Mouse (Mus musculus) heart, postnatal 10 days (tissue): ENCODE measurements around the gene Tcap. TPM values are rescaled to one million over a fixed set of nuclear protein-coding genes. Genes with fewer than 3 reads are reported as not detected.

Experiments
- DNase-seq, 2 experiments: peaks; one replicate each; pipeline ENCODE4 v3.0.0; 2021
- intact Hi-C: fragments of 180-260 bp; cut with DNase I; formaldehyde crosslinking; loops from one replicate; pipeline ENCODE4 v1.15.1; 2025
- total RNA-seq, 2 experiments: library from RNA; stranded (reverse); gene quantifications; 2 replicates each; pipeline ENCODE4 v1.2.3; 2021

Tcap gene
- total RNA-seq, 2 experiments from 2014 or later: 469 to 500 TPM

DNA sequence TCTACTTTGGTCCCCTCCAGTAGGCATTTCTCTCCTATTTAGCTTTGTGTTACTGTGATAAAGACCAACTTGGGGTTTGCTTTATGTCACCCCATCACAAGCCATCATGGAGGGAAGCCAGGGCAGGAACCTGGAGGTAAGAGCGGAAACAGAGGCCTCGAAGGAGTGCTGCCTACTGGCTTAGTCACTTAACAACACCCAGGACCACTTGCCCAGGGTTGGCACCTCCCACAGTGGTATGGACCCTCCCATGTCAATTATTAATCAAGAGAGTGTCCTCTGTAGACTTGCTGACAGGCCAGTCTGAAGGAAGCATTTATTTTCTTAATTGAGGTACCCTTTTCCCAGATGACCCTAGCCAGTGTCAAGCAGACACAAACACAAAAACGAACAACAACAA is 17.2 kb downstream of the Tcap start:
- no peak for DNase-seq
- intact Hi-C loops: no loop called here

DNA sequence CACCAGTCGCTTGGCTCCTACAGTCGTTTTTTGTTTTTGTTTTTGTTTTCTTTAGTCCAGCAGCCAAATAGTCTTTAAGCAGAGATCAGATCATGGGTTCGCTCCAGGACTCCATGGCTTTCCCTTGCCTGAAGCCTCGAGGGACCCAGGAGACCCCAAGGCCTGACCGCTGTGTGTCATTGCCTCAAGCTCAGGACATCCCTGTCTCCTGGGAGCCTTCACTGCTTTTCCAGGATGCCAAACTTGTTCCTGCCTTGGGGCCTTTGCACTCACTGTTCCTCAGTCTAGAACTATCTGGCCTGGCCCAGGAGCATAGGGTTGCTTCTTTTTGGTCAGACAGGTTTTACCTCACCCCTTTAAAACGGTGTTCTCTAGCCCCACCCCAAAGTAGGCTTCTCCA is 23.0 kb downstream of the Tcap start:
- intact Hi-C loops: no loop called here

DNA sequence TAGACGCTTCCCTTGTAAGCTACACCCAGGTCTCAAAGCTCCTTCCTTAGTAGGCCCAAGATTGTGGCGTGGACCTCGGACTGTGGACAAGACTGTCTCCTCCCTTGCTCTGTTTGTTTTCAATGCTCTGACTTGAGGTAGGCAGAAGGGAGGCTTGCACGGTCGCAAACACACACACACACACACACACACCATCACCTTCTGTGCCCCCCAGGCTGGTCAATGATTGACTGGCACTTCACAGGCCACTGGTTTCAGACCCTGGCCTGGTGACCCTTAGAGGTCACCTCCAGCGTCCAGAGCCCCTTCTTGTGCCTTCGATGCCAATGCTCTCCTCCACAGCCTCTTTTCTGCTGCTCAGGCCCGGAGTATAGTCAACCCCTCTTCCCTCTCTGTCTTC is 25.3 kb downstream of the Tcap start:
- intact Hi-C loops: no loop called here
- DNase-seq: no peak

More for the DNA sequence above, 23.0 kb downstream of the Tcap start:
- DNase-seq: no peak

DNA sequence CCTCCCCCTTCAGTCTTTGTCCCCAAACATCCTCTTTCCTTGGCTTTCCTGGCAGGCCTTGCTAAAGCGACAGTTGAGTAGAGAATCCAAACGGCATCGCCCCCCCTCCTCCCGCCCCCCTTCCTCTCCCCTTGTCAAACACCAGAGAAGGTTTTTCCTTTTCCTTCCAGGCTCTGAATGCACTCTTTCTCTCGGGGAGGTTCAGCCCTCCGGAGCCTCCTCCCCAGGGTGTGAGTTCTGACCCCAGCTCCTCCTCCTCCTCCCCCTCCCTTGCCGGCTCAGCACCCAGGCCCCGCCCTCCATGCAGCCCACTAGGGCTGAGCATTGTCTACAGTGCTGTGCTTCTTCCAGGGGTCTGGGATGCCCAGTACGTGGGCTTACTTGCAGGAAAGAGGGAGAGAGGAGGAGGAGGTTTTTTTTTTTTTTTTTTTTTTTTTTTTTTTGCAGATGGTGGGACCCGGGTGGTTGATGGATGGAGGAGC is 25.8 kb downstream of the Tcap start:
- intact Hi-C loops: no loop called here
- no peak for DNase-seq

GRCm38 (mm10) chr11:98412273-98412796 is 28.7 kb downstream of the Tcap start, which contains the start of gene Erbb2:
Gene Erbb2 (plus strand): TSS chr11:98412470.
- intact Hi-C loops: loop anchor here (2.0 kb wide), 1 partner anchor 26 kb away; the partner anchor contains the start of gene Mien1
- peak; percentile 79 to 82 for DNase-seq

DNA sequence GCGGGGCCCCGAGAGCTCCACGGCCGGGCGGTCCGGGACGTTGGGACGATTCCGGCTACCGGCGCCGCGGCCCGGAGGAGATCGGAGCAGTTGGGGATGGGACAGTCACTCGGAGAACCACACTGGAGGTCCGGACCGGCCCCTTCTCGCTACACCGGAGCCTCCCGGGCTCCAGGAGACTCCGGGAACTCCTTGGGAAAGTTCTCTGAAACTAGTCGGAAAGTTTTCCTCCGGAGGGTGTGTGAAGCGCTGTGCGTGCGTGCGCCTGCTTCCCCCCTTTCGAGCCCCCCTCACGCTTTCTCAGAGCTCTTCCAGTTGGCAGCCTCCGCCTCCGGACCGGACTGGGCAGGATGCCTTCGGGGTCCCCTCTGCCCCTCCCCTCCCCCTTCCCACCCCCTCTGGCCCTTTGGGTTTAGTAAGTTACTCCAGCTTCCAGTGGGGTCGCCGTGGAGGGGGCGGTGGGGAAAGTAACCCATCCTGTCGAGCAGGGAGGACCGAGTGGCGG is 29.2 kb downstream of the Tcap start:
- peak; percentile 57 for DNase-seq
- intact Hi-C loops: loop anchor here (2.0 kb wide), 1 partner anchor 26 kb away; the partner anchor contains the start of gene Mien1

DNA sequence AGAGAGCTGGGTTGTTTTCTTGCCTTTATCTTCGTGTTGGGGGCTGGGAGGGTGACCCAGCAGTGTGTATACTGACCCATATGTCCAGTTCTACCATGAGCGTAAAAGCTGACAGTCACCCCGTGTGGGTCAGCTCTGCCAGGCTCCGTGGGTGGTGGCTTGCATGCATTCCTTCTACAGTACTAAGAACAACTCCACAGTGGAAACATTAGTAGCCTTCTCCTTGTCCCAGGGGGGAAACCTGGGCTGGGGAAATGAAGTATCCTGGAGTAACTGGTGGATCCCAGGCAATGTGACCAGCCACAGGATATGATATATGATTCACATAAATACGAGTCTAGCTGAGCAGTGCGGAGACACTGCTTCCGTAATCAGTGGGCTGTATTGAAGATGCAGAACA is 30.1 kb downstream of the Tcap start:
- intact Hi-C loops: loop anchor here (2.0 kb wide), 1 partner anchor 25 kb away; the partner anchor contains the start of gene Mien1
- DNase-seq: no peak

DNA sequence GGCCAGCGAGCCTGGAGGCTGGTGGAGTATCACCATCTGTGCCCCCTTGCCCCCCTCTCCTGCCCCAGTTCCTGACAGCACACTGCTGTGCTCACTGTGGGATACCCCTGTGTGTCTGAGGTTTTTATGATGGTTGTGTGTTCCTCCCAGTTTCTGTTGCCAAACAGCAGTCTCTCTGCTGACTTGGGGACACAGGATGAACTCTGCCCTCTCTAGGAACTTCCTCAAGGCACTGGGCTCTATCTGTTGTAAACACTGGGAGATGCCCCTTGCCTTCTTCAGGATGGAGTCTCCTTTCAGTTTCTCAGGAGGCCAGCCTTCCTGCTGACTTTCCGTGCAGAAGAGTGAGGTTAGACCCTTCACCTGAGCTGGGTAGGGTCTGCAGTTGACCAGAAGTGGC is 30.6 kb downstream of the Tcap start:
- intact Hi-C loops: no loop called here

GRCm38 (mm10) chr11:98417074-98417473 is 33.5 kb downstream of the Tcap start:
- DNase-seq: no peak
- intact Hi-C loops: loop anchor here (1.0 kb wide), 1 partner anchor 19 kb away; no protein-coding TSS in a partner anchor

More for the DNA sequence above, 30.6 kb downstream of the Tcap start:
- no peak for DNase-seq

DNA sequence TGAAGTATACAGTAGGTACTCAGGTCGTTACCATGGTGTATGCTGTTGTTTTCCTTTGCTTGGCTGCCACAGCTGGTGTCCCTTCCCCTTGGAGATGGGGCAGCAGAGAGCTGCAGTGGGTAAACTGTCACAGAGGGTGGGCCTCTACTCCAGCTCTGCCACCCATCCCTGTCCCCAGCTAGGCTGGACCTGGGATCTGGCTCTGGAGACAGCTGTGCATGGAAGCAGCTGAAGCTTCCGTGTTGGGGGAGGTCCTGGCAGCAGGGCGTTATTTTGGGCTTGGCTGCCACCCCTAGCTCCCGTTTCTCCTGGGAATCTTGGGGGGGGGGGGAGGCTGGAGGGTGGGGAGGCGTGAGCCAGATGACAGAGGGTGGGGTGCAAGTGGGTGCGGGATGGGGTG is 34.7 kb downstream of the Tcap start:
- no peak for DNase-seq
- intact Hi-C loops: no loop called here

DNA sequence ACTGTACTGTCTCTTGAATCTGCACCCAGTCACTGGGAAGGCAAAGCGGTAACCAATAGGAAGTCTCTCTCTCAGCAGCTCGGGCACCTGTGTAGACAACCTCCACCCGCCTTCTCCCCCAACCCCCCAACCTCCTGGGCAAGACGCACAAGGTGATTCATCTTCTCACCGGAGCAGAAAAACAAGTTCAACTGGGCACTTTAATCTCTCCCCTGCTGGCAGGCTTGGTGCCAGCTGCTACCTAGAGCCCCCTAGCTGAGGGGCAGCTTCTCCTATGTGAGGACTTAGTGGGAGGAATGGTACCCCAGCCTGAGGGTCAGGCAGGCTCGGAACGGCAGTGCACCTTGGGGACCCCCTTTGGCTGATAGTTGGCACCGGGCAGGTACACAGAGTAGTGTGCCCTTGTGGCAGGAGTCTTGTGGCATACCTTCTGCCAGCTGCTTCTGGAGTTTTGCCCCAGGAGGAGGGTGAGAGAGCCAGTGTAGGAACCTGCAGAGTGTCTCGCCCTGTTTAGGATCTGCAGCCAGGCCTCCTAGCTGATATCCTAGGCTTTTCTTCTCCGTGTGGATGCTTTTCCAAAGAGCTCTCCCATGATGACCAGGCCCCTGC is 35.4 kb downstream of the Tcap start:
- no peak for DNase-seq
- intact Hi-C loops: no loop called here

DNA sequence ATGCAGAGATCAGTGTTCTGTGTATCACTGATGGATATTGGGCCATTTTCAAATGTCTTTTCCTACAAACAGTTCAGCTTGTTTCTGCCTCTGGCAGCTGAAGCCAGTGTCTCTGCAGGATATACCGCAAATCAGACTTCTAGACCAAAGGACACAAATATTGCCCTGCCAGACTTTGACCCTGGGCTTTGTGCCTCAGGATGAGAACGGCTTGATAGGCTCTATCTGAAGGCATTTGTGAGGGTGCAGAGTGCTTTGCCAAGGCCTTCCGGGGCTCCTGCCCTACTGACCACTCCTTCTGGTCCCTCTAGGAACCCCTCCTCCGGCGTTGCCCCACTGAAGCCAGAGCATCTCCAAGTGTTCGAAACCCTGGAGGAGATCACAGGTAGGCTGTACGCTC is 43.0 kb downstream of the Tcap start:
- intact Hi-C loops: no loop called here
- DNase-seq: no peak

GRCm38 (mm10) chr11:98428436-98428835 is 44.8 kb downstream of the Tcap start:
- intact Hi-C loops: no loop called here

GRCm38 (mm10) chr11:98431743-98432502 is 48.3 kb downstream of the Tcap start:
- intact Hi-C loops: no loop called here
- DNase-seq: no peak

More at GRCm38 (mm10) chr11:98428436-98428835, 44.8 kb downstream of the Tcap start:
- no peak for DNase-seq

Other genes with a start within 250 kb of the Tcap start
- gene Fbxl20, start 233.4 kb upstream of the Tcap start, total RNA-seq: 10 to 100 TPM; 21.0 to 27.6 TPM
- gene Med1, start 190.5 kb upstream of the Tcap start, total RNA-seq: 10 to 100 TPM; 45.9 to 46.5 TPM
- 10 to 100 TPM; 31.6 to 32.7 TPM for gene Cdk12, start 180.8 kb upstream of the Tcap start, total RNA-seq
- gene Neurod2, start 54.2 kb upstream of the Tcap start, total RNA-seq: not detected
- 1 to 10 TPM; 2.7 to 4.0 TPM for gene Ppp1r1b, start 35.4 kb upstream of the Tcap start, total RNA-seq
- gene Stard3, start 25.4 kb upstream of the Tcap start, total RNA-seq: 10 to 100 TPM; 23.9 to 24.5 TPM
- gene Pnmt, start 2.6 kb downstream of the Tcap start, total RNA-seq: under 1 TPM in 1 of 2 experiments, not detected in 1; 0.31 TPM
- gene Pgap3, start 16.7 kb downstream of the Tcap start, total RNA-seq: 10 to 100 TPM; 14.5 to 17.8 TPM
- gene Erbb2, start 28.7 kb downstream of the Tcap start, total RNA-seq: 10 to 100 TPM; 12.7 to 19.3 TPM
- gene Mien1, start 55.2 kb downstream of the Tcap start, total RNA-seq: 10 to 100 TPM; 48.9 to 52.1 TPM
- gene Grb7, start 62.6 kb downstream of the Tcap start, total RNA-seq: not detected
- gene Ikzf3, start 162.2 kb downstream of the Tcap start, total RNA-seq: under 1 TPM; 0.84 to 0.98 TPM
- not detected for gene Zpbp2, start 167.3 kb downstream of the Tcap start, total RNA-seq
- 10 to 100 TPM; 46.6 to 48.9 TPM for gene Ormdl3, start 203.6 kb downstream of the Tcap start, total RNA-seq
- not detected for gene Lrrc3c, start 214.5 kb downstream of the Tcap start, total RNA-seq
- 10 to 100 TPM; 15.6 to 18.0 TPM for gene Gm12355, start 241.8 kb downstream of the Tcap start, total RNA-seq
- 1 to 10 TPM; 4.0 to 5.3 TPM for gene Gsdma3, start 242.5 kb downstream of the Tcap start, total RNA-seq